Mouse (Mus musculus): ENCODE results near the gene Lmntd2.
A peak's percentile ranks its signal among the peaks of the same experiment; 100 is the strongest.

The Lmntd2 gene

DNA sequence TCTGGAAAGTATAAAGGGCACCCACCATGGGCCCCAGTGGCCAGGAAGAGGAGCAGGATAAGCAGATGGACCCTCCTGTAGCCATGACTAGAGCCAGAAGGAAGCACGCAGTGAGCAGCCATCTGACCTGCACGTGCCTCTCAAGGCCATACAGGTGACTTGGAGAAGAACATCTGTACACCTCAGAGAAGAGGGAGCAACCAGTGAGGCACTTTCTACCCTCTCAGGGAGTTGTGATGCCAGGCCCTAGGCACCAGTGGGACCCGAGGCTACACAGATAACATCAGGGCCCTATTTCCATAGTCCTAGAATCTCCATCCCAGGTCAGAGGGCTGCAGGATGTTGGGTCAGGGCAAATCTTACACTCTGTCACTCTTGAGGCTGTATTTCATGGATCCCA lies 23.7 kb downstream of the Lmntd2 start:
- no peak for DNase-seq (ENCODE audit: low spot score)

DNA sequence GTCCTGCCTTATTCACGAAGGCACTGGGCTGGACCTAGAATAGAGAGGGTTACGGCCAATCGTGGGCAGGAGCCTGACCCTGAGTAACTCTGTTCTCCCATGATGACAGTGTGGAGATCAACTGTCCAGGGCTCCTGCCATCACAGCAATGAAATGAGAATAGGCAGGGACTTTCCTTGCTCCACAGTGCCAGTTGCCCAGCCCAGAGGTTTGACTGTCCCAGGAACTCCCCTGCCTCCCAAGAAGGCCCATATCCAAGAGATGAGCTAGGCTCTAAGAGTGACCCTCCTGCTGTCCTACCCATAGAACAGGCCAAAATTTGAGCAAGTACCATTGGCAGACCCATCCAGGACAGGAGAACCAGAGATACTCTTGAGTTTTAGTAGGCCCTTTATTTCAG lies 25.1 kb downstream of the Lmntd2 start:
- no peak for DNase-seq (ENCODE audit: low spot score)

DNA sequence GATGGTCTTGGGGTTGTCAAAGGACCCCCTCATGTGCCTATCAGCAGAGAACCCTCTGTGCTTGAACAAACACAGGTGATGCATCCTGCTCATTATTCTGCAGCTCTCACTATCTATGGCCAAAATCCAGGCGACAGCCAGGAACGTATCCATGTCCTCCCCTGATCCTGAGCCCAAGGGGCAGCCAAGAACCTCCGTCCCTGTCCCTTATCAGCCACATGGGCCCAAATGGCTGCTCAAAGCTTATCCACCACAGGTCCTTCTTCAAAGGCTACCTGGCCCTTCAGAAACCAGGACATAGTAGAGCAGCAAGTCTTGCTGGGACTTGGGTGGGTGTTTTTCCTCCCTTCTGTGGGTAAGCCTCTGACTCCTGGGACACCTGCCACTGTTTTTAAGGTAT lies 25.7 kb downstream of the Lmntd2 start:
- no peak for DNase-seq (ENCODE audit: low spot score)

DNA sequence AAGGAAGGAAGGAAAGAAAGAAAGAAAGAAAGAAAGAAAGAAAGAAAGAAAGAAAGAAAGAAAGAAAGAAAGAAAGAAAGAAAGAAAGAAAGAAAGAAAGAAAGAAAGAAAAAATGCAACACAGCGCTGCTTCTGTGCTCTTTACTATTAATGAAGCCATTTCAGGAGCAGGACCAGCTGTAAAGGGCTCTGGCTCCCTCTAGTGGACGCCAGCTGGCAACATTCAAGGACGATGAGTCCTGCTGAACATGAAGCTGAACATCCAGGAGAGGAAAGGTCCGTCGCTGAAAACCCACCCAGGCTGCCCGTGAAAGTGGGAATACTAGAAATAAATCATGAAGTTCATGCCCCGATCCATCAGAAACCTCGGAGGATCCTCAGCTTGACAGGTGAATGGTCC lies 37.7 kb downstream of the Lmntd2 start:
- peak; percentile 80 for DNase-seq (ENCODE audit: low spot score)

DNA sequence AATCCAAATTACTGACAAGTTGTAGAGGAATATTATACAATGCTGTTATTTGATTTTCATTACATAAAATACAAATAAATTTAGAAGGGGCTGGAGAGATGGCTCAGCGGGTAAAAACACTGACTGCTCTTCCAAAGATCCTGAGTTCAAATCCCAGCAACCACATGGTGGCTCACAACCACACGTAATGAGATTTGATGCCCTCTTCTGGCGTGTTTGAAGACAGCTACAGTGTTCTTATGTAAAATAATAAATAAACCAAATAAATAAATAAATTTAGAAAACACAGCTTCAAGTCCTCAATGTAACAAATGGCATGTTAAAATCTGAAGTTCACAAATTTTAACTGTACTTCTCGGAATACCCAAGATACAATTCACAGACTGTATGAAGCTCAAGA lies 38.8 kb downstream of the Lmntd2 start:
- no peak for DNase-seq (ENCODE audit: low spot score)

DNA sequence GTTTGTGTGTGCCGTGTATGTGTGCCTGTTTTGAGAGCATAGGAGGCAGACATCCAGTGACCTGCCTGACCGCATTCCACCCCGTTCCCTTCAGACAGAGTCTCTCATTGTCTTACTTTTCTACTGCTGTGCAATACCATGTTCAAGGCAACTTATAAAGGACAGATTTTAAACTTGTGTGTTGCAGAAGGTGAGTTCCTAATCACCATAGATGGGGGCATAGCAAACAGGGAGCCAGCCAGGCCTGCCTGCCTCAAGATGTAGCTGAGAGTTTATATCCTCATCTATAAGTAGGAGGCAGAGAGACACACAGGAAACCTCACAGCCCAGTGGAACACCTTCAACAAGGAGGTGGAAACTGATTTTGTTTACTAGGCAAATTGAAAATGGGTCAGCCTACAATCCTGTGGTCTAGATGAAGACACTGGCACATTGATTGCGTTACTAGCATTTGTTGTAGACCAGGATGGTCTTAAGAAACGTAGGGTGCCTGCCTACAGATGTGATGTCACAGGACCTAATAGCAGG lies 40.5 kb downstream of the Lmntd2 start:
- DNase-seq (ENCODE audit: low spot score) = no peak

DNA sequence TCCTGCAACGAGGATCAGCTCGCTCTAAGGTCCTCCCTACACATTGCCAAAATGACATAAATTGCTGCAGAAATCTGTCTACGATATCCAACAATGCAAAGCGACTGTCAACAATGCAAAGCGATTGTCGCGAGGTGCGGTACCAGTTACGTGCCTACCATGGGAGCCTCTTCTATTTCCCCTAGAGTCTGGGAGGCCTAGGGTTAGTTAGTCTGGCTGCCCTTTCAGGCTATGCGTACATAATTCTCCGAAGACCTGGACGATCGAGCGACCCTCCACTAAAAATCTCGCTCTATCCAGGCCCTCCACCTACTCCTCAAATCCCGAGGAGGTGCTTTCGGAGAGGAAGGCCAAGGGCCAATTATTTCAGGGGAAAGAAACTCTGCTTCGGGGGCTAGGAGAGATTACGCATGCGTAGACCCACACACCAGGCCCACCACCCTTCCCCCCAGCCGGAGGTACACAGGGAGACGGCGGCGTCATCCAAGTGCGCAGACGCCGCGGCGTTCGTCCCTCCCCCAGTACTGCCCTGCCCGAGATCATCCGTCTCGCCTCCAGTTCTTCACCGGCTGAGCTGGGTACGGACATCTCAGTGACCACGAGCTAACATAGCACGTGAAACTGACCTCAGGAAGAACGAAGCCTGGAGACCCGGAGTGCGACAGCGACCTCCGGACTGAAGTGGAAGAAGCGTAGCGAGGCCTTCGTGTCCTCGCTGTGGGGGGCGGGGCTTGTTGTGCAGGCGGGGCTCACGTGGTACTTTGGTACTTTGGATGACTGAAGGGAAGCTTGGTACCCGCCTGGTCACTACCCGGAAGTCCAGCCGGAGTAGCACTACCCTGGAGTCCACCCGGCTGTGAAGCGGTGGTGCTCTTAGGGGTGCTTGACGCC lies 41.5 kb downstream of the Lmntd2 start, which contains the start of gene Rnh1:
Gene Rnh1, minus strand, starts transcription at position 742 of the 891 bp plus-strand sequence.
- peak; percentile 78 for DNase-seq (ENCODE audit: low spot score)

DNA sequence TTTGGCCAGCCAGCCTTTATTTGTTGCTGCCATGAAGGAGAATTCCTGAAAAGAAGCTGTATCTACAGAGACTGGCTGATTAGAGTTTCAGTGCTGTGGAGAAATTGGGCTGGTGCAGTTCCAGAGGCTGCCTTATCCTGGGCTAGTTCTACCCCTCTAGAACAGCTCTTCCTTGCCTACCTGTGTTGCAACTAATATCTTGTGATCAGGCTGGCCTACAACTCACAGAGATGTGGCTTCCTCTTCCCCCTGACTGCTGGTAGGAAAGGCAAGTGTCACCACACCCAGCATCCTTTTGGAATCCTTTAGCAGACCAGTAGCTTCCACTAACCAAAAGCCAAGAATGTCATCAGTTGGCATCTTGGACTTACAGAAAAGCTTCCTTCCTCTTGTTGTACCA lies 44.0 kb downstream of the Lmntd2 start:
- DNase-seq (ENCODE audit: low spot score) = no peak

DNA sequence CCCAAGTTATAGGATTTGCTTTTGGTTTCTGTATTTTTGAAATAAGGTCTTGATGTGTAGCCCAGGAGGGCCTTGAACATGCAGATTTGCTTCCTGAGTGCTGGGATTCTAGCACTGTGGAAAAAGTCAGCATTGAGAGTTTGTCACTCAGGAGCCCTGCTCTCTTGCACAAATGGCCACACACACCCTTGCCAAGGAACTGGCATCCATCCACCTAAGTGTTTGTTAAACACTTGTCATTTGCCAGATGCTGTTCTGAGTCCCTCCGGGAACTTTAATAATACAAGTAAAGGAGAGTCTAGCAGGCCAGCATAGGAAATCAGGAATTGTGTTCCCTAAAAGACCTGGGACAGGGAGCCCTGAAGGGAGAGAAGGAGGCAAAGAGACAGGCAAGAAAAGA lies 44.6 kb downstream of the Lmntd2 start:
- DNase-seq (ENCODE audit: low spot score) = no peak

DNA sequence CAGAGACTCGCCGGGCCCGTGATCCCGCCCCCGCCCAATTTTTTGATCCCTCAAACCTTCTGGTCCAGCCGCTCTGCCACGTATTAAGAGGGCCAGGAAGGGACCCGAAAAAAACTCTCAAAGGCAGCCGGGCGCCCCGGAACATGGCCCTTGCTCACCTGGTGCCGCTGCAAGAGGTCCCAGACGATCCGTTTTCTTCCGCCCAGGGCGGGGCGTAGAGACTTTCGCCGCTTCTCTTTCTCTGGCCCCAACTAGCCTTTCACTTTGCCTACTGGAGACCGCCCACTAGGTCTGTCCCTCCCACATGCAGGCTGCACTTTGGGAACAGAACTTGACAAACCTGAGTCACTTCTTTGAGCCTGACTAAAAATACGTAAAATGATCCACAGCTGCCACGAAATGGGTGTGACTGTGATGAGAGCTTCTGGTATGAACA lies 45.3 kb downstream of the Lmntd2 start:
- peak; percentile 52 for DNase-seq (ENCODE audit: low spot score)

DNA sequence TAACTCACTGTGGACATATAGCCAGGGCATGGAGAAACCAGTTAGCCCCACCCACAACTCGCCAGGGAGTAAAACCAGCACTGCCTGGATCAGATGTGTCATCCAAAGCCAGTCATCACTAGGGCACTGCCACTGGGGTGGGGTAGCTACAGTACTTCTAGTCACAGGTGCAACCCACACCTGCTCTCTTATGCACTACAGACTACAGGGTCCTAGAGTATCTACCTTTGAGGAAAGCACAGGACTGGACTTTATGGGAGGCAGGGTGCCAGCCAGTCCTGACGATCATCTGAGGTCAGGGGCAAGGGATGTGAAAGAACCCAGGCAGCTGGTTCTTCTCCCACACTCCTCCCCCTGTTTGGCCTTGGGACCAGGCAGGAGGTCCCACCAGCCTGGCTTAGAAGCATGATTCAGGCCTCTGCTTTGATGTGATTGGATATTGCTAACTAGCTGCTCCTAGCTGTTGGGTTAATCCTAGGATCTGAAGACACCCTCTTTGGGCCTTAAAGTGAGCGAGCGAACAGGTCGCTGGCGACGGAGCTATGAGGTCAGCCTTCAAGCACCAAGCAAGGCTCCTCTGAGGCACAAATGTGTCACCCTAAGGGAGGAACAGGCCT lies 45.9 kb downstream of the Lmntd2 start:
- peak; percentile 44 for DNase-seq (ENCODE audit: low spot score)

DNA sequence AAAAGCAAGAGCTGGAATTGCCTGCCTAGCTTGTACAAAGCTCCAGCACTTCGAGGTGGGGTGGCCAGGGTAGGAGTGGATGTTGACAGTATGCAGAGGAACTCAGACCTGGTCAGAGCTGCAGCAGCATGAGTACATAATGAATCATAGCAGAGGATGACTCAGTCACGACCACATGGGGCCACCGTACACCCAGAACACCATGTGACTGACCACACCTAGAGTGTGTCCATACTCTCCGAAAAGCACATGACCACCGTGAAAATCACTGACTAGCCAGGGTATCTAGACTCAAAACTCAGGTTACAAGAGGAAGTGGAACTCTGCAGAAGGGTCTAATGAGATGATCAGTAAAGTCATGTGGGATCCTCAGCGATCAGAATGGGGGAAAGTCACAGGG lies 49.0 kb downstream of the Lmntd2 start:
- DNase-seq (ENCODE audit: low spot score) = no peak

DNA sequence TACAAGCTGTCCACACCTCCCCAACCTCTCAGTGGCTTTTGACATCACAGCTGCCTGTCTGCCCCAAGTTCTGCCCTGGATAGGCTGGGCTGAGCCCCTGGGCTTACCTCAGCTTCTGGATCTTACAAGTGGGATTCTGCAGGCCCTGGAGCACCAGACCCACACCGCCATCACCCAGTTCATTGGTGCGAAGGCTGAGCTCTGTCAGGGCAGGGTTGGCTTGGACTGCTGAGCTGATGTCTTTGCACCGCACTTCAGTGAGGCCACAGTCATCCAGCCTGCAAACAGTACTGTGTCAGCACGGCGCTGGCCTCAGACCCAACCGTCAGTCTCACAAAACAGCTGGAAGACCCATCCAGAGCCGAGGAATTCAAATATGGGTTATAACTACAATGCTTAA lies 49.5 kb downstream of the Lmntd2 start:
- no peak for DNase-seq (ENCODE audit: low spot score)
